Mouse (Mus musculus): Measurements from ENCODE around the gene Nup210l. TPM values are rescaled to one million over a fixed set of nuclear protein-coding genes. Genes with fewer than 3 reads are reported as not detected.
A peak's percentile ranks its signal among the peaks of the same experiment; 100 is the strongest.

Nup210l gene
- polyA plus RNA-seq, 1 experiment = 0.14 TPM

DNA sequence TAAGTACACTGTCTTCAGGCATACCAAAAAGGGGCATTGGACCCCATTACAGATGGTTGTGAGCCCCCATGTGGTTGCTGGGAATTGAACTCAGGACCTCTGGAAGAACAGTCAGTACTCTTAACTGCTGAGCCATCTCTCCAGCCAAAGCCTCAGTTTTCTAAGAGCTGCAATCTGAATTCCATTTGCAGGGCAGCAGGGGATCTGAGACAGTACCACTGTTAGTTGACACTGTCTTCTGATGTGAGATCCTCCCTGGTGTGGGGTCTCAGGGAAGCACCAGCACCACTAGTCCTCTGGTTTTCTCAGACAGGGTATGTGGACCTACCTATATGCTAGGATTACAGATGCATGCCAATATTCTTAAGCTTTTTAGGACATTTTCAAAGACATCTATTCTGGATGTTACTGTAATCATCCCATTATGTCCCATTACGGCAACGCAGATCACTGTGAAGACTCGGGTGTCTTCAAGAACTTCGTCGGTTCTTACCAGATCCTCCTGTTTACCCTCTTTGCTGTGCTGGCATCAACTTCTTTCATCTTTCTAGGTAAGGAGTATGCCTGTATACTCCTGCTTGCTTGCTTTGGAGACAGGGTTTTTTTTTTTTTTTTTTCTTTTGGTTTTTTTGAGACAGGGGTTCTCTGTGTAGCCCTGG lies 106.1 kb downstream of the Nup210l start:
- 92% methylated on average over 5 of the region's 5 CpGs for WGBS
- Histone ChIP-seq H3K27me3 (replicated peaks; ENCODE audit: control insufficient read depth, insufficient read depth, low read length) (no peaks in the 10 kb centered on the region), H3K36me3 (ENCODE audit: control insufficient read depth, insufficient read depth, low read length) (peaks cover 2% of the 10 kb centered on the region; the same call in 1 of the 2 replicates), H3K4me3 (ENCODE audit: insufficient read depth, low read depth, low read length) (no peak overlapping the region), H3K4me1 (ENCODE audit: control insufficient read depth, insufficient read depth, low read length) (peaks cover 5% of the 10 kb centered on the region; the same call in 1 of the 2 replicates), H3K27ac (ENCODE audit: insufficient read depth, low read depth, low read length) (no peak overlapping the region)
- TF ChIP-seq POLR2A (IDR thresholded peaks at IDR 0.05; ENCODE audit: low read depth, low read length) (no peak), CTCF (conservative IDR thresholded peaks at IDR 0.05; ENCODE audit: insufficient read depth, insufficient read length, low read depth, low read length) (no peak)
- DNase-seq = no peak

DNA sequence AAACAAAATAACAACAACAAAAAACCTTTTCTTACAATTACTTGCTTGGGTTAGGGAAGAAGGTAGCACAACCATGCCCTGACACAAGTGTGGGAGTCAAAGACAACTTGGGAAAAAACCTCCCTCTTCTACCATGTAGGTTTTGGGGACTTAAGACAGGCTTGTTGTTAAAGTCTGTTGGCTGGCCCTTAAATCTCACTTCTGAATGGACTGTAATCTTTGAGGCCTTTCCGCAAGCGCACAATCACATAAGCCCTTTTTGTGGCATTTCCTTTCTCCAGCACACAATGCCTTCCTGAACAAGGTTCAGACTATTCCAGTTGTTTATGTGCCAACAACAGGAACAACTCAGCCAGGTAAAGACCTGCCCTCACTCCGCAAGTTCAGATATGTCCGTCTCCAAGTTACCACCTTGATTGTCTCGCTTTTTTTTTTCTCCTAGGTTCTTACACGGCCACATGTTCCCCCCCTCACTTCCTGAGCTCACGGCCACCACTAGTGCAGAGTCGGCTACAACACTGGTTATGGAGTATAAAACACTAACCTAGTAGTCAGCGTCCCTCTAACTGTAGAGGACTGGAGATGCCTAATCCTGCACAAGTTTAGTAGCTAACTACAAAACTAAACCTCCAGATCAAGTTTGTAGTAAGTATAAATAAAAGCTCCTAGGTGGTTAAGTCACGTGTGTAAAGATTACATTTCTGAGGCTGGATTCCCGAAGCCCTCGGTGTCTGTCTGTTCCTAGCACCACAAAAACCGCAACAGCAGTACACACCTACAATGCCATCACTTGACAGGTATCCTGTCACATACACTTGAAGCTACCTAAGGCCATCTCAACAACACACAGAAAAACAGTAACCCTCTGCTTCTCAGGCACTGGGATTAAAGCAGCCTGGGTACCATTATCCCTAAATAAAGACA lies 107.8 kb downstream of the Nup210l start:
- H3K27ac ChIP-seq (ENCODE audit: insufficient read depth, low read depth, low read length) = no peak overlapping the region
- DNase-seq = no peak
- 50% methylated on average over 13 of the region's 13 CpGs for WGBS
- H3K27me3 ChIP-seq (replicated peaks; ENCODE audit: control insufficient read depth, insufficient read depth, low read length) = no peaks in the 10 kb centered on the region
- H3K36me3 ChIP-seq (ENCODE audit: control insufficient read depth, insufficient read depth, low read length) = peaks cover 2% of the 10 kb centered on the region; the same call in 1 of the 2 replicates
- peaks cover 5% of the 10 kb centered on the region; the same call in 1 of the 2 replicates for H3K4me1 ChIP-seq (ENCODE audit: control insufficient read depth, insufficient read depth, low read length)
- H3K4me3 ChIP-seq (ENCODE audit: insufficient read depth, low read depth, low read length) = peak overlapping the region; percentile 7; the same call in 1 of the 2 replicates
- TF ChIP-seq CTCF (conservative IDR thresholded peaks at IDR 0.05; ENCODE audit: insufficient read depth, insufficient read length, low read depth, low read length) (no peak), POLR2A (IDR thresholded peaks at IDR 0.05; ENCODE audit: low read depth, low read length) (no peak)

DNA sequence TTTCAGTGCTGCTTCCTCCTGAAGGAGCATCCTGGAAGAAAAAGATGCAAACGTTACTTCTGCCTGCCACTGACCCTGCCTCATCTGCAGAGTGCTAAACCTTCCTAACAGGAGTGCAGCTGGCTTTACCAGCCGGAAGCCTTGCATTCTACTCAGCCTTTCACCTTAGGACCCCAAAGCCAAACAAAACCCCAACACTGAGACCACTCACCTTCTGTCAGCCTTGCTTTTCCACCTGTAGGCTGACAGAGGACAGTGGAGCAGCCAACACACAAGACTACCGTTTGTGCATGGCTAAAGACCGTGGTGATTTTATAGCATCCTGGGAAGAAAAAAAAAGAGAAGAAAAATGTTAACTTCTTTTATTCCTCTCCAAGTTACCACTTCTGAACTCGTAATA lies 108.8 kb downstream of the Nup210l start:
- Histone ChIP-seq H3K27ac (ENCODE audit: insufficient read depth, low read depth, low read length) (no peak overlapping the region), H3K27me3 (replicated peaks; ENCODE audit: control insufficient read depth, insufficient read depth, low read length) (no peaks in the 10 kb centered on the region), H3K4me3 (ENCODE audit: insufficient read depth, low read depth, low read length) (peak overlapping the region; percentile 59), H3K4me1 (ENCODE audit: control insufficient read depth, insufficient read depth, low read length) (peaks cover 5% of the 10 kb centered on the region; the same call in 1 of the 2 replicates), H3K36me3 (ENCODE audit: control insufficient read depth, insufficient read depth, low read length) (peaks cover 2% of the 10 kb centered on the region; the same call in 1 of the 2 replicates)
- TF ChIP-seq CTCF (conservative IDR thresholded peaks at IDR 0.05; ENCODE audit: insufficient read depth, insufficient read length, low read depth, low read length) = no peak
- no peak for TF ChIP-seq POLR2A (IDR thresholded peaks at IDR 0.05; ENCODE audit: low read depth, low read length)
- WGBS = 3% methylated on average over 5 of the region's 5 CpGs
- DNase-seq = no peak

DNA sequence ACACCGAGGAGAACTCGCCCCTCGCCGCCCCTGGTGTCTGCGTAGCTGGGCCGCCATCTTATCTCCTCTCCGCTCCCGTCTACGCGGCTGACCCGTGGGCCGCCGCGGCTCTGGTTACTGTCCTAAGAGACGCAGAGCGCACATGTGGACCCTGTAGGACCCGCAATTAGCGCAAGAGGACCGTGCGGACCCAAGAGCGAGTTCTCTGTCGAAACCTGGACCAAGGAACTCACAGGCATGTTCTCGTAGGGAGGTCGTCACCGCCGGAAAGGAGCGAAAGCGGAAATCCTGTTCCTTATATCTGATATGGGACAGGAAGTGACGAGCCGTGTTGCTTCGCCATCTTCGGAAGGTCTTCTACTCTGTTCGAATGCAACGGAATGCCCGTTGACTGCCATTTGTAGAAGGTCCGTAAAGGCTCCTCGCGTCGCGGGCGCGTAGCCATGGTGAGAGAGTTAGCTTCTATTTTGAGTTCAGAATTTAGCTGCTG lies 109.5 kb downstream of the Nup210l start, which contains the start of the genes Rps27 and Rab13:
Gene Rps27, minus strand, starts transcription at position 275 of the 490 bp plus-strand sequence.
Gene Rab13, plus strand, starts transcription at position 319 of the 490 bp plus-strand sequence.
- H3K4me1 ChIP-seq (ENCODE audit: control insufficient read depth, insufficient read depth, low read length) = peaks cover 5% of the 10 kb centered on the region; the same call in 1 of the 2 replicates
- peak; percentile 97 for DNase-seq
- WGBS = under 1% methylated on average over 42 of the region's 42 CpGs
- no peaks in the 10 kb centered on the region; the same call in 1 of the 2 replicates for H3K36me3 ChIP-seq (ENCODE audit: control insufficient read depth, insufficient read depth, low read length)
- TF ChIP-seq CTCF (conservative IDR thresholded peaks at IDR 0.05; ENCODE audit: insufficient read depth, insufficient read length, low read depth, low read length) (no peak), POLR2A (IDR thresholded peaks at IDR 0.05; ENCODE audit: low read depth, low read length) (peak; percentile 95)
- H3K27ac ChIP-seq (ENCODE audit: insufficient read depth, low read depth, low read length) = peak within 1 kb of the TSS; percentile 90
- peak within 1 kb of the TSS; percentile 87 for H3K4me3 ChIP-seq (ENCODE audit: insufficient read depth, low read depth, low read length)
- no peaks in the 10 kb centered on the region for H3K27me3 ChIP-seq (replicated peaks; ENCODE audit: control insufficient read depth, insufficient read depth, low read length)

DNA sequence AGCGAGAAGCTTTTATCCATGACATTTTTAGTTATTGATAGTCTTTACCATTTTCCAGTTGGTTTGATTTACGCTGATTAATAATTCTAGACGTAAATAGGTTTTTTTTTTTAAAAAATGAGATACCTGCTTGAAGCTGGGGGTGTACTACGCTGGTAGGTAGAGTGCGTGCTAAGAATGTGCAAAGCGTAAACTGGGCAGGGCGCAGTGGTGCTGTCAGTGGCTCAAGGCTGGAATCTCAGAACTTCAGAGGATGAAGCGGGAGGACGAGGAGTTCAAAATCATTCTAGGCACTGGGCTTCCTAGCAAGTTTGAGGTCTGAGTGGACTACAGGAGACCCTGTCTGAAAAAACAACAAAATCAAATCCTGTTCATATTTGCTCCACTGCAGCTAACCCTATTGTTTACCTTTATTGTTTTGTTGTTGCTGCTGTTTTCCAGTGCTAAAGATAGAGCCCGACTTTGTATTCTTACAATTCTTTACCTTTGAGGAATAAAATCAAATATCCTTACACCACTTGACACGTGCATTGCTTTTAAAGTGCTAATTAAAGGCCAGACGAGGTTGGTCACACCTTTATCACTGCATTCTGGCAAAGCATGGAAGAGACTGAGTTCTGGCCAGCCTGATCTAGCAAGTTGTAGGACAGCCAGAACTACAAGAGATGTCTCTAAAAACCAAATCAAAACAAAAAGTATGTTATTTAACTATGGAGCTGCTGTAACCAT lies 110.2 kb downstream of the Nup210l start:
- TF ChIP-seq CTCF (conservative IDR thresholded peaks at IDR 0.05; ENCODE audit: insufficient read depth, insufficient read length, low read depth, low read length) (no peak), POLR2A (IDR thresholded peaks at IDR 0.05; ENCODE audit: low read depth, low read length) (no peak)
- Histone ChIP-seq H3K4me1 (ENCODE audit: control insufficient read depth, insufficient read depth, low read length) (peaks cover 5% of the 10 kb centered on the region; the same call in 1 of the 2 replicates), H3K27ac (ENCODE audit: insufficient read depth, low read depth, low read length) (peak overlapping the region; percentile 50; the same call in 1 of the 2 replicates), H3K36me3 (ENCODE audit: control insufficient read depth, insufficient read depth, low read length) (no peaks in the 10 kb centered on the region; the same call in 1 of the 2 replicates), H3K27me3 (replicated peaks; ENCODE audit: control insufficient read depth, insufficient read depth, low read length) (no peaks in the 10 kb centered on the region), H3K4me3 (ENCODE audit: insufficient read depth, low read depth, low read length) (peak overlapping the region; percentile 87)
- DNase-seq = peak; percentile 42
- 12% methylated on average over 12 of the region's 12 CpGs for WGBS

DNA sequence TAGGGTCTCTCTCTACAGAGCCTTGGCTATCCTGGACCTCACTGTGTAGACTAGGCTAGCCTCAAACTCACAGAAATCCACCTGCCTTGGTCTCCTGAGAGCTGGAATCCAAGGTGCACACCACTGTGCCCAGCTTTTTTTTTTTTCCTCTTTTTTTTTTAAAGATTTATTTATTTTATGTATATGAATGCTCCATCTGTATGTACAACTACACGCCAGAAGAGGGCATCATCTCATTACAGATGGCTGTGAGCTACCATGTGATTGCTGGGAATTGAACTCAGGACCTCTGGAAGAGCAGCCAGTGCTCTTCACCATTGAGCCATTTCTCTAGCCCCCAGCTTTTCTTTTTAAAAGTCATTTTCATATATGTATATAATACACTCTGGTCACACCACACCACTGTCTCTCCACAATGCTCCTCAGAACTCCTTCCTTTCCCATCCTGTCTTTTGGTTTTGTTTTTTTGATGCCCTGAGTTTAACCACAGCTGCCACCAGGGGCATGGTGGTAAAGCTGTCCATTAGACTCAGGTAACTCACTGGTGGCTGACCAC lies 112.0 kb downstream of the Nup210l start:
- H3K27ac ChIP-seq (ENCODE audit: insufficient read depth, low read depth, low read length) = no peak overlapping the region
- no peak overlapping the region for H3K4me3 ChIP-seq (ENCODE audit: insufficient read depth, low read depth, low read length)
- 37% methylated on average over 1 of the region's 1 CpGs for WGBS
- no peaks in the 10 kb centered on the region; the same call in 1 of the 2 replicates for H3K36me3 ChIP-seq (ENCODE audit: control insufficient read depth, insufficient read depth, low read length)
- 0 out of 2 replicates have a peak, but pooled peaks have one; percentile 11 for TF ChIP-seq CTCF (conservative IDR thresholded peaks at IDR 0.05; ENCODE audit: insufficient read depth, insufficient read length, low read depth, low read length)
- no peak for TF ChIP-seq POLR2A (IDR thresholded peaks at IDR 0.05; ENCODE audit: low read depth, low read length)
- H3K4me1 ChIP-seq (ENCODE audit: control insufficient read depth, insufficient read depth, low read length) = peaks cover 7% of the 10 kb centered on the region; the same call in 1 of the 2 replicates
- peak; percentile 36 for DNase-seq
- no peaks in the 10 kb centered on the region for H3K27me3 ChIP-seq (replicated peaks; ENCODE audit: control insufficient read depth, insufficient read depth, low read length)

Measured in kidney, adult 2 months (tissue).